Mouse (Mus musculus): ENCODE results near the gene Cox6a1. TPM values are rescaled to one million over a fixed set of nuclear protein-coding genes. Genes with fewer than 3 reads are reported as not detected.
A peak's percentile ranks its signal among the peaks of the same experiment; 100 is the strongest.

Gene Cox6a1
- polyA plus RNA-seq, 1 experiment from 2014 or later, result 2,087 TPM

- WGBS, result 17% methylated on average over 11 of the region's 11 CpGs
- peaks cover 9% of the 10 kb centered on the region for H3K36me3 ChIP-seq (ENCODE audit: control insufficient read depth, insufficient read depth)
- peak overlapping the region; percentile 65 for H3K4me3 ChIP-seq (ENCODE audit: low read depth, low read length)
- no peaks in the 10 kb centered on the region for H3K9me3 ChIP-seq (ENCODE audit: control insufficient read depth)
- peak overlapping the region; percentile 82 for H3K9ac ChIP-seq (ENCODE audit: low read depth, low read length)
- H3K4me1 ChIP-seq (replicated peaks; ENCODE audit: control insufficient read depth, insufficient read depth, low read length), result 0 out of 2 replicates have a peak, but pooled peaks cover 4% of the 10 kb centered on the region
- peak overlapping the region; percentile 72 for H3K27ac ChIP-seq (ENCODE audit: low read depth, low read length)
- peak overlapping the region; percentile 94 for H3K4me2 ChIP-seq (replicated peaks; ENCODE audit: low read depth)
- H3K27me3 ChIP-seq (replicated peaks; ENCODE audit: control insufficient read depth, insufficient read depth, low read length), result no peaks in the 10 kb centered on the region
- no peak for TF ChIP-seq CTCF (IDR thresholded peaks at IDR 0.05; ENCODE audit: low read depth)
- ATAC-seq, result peak; percentile 38
These were observed 22.4 kb downstream of the Cox6a1 start for GRCm38 (mm10) chr5:115326256-115326831.

- H3K4me1 ChIP-seq (replicated peaks; ENCODE audit: control insufficient read depth, insufficient read depth, low read length), result 0 out of 2 replicates have a peak, but pooled peaks cover 4% of the 10 kb centered on the region
- H3K27ac ChIP-seq (ENCODE audit: low read depth, low read length), result peak overlapping the region; percentile 16; the same call in 1 of the 2 replicates
These were observed 29.5 kb downstream of the Cox6a1 start for GRCm38 (mm10) chr5:115319004-115319940.

GRCm38 (mm10) chr5:115317645-115318328 lies 31.0 kb downstream of the Cox6a1 start:
- peaks cover 5% of the 10 kb centered on the region; the same call in 1 of the 2 replicates for H3K4me1 ChIP-seq (replicated peaks; ENCODE audit: control insufficient read depth, insufficient read depth, low read length)
- peak overlapping the region; percentile 38 for H3K4me2 ChIP-seq (replicated peaks; ENCODE audit: low read depth)
- no peak overlapping the region for H3K9ac ChIP-seq (ENCODE audit: low read depth, low read length)
- H3K27me3 ChIP-seq (replicated peaks; ENCODE audit: control insufficient read depth, insufficient read depth, low read length), result no peaks in the 10 kb centered on the region
- H3K27ac ChIP-seq (ENCODE audit: low read depth, low read length), result peak overlapping the region; percentile 10; the same call in 1 of the 2 replicates
- 13% methylated on average over 10 of the region's 10 CpGs for WGBS
- TF ChIP-seq CTCF (IDR thresholded peaks at IDR 0.05; ENCODE audit: low read depth), result no peak
- H3K36me3 ChIP-seq (ENCODE audit: control insufficient read depth, insufficient read depth), result no peaks in the 10 kb centered on the region
- ATAC-seq, result no peak; the same call in 1 of the 2 replicates
- H3K4me3 ChIP-seq (ENCODE audit: low read depth, low read length), result no peak overlapping the region
- no peaks in the 10 kb centered on the region for H3K9me3 ChIP-seq (ENCODE audit: control insufficient read depth)

More at GRCm38 (mm10) chr5:115319004-115319940, 29.5 kb downstream of the Cox6a1 start:
- no peaks in the 10 kb centered on the region for H3K27me3 ChIP-seq (replicated peaks; ENCODE audit: control insufficient read depth, insufficient read depth, low read length)
- peak; percentile 85 for TF ChIP-seq CTCF (IDR thresholded peaks at IDR 0.05; ENCODE audit: low read depth)
- peak overlapping the region; percentile 67 for H3K4me2 ChIP-seq (replicated peaks; ENCODE audit: low read depth)
- ATAC-seq, result peak; percentile 76
- peak overlapping the region; percentile 23 for H3K4me3 ChIP-seq (ENCODE audit: low read depth, low read length)
- WGBS, result 4% methylated on average over 21 of the region's 22 CpGs
- H3K36me3 ChIP-seq (ENCODE audit: control insufficient read depth, insufficient read depth), result no peaks in the 10 kb centered on the region
- H3K9ac ChIP-seq (ENCODE audit: low read depth, low read length), result no peak overlapping the region
- no peaks in the 10 kb centered on the region for H3K9me3 ChIP-seq (ENCODE audit: control insufficient read depth)

- TF ChIP-seq CTCF (IDR thresholded peaks at IDR 0.05; ENCODE audit: low read depth), result no peak
- Histone ChIP-seq H3K27ac (ENCODE audit: low read depth, low read length) (peak overlapping the region; percentile 10), H3K4me1 (replicated peaks; ENCODE audit: control insufficient read depth, insufficient read depth, low read length) (peaks cover 7% of the 10 kb centered on the region; the same call in 1 of the 2 replicates), H3K9ac (ENCODE audit: low read depth, low read length) (no peak overlapping the region), H3K36me3 (ENCODE audit: control insufficient read depth, insufficient read depth) (no peaks in the 10 kb centered on the region), H3K27me3 (replicated peaks; ENCODE audit: control insufficient read depth, insufficient read depth, low read length) (no peaks in the 10 kb centered on the region), H3K4me2 (replicated peaks; ENCODE audit: low read depth) (peak overlapping the region; percentile 38), H3K4me3 (ENCODE audit: low read depth, low read length) (no peak overlapping the region), H3K9me3 (ENCODE audit: control insufficient read depth) (no peaks in the 10 kb centered on the region)
- ATAC-seq, result no peak
- WGBS, result 29% methylated on average over 14 of the region's 14 CpGs
These were observed 31.7 kb downstream of the Cox6a1 start for GRCm38 (mm10) chr5:115316968-115317644.

- Histone ChIP-seq H3K4me3 (ENCODE audit: low read depth, low read length) (no peak overlapping the region), H3K9ac (ENCODE audit: low read depth, low read length) (no peak overlapping the region), H3K4me2 (replicated peaks; ENCODE audit: low read depth) (0 out of 2 replicates have a peak overlapping the region, but pooled peaks have one; percentile 7), H3K27me3 (replicated peaks; ENCODE audit: control insufficient read depth, insufficient read depth, low read length) (no peaks in the 10 kb centered on the region), H3K36me3 (ENCODE audit: control insufficient read depth, insufficient read depth) (no peaks in the 10 kb centered on the region), H3K27ac (ENCODE audit: low read depth, low read length) (no peak overlapping the region), H3K4me1 (replicated peaks; ENCODE audit: control insufficient read depth, insufficient read depth, low read length) (peaks cover 7% of the 10 kb centered on the region; the same call in 1 of the 2 replicates), H3K9me3 (ENCODE audit: control insufficient read depth) (no peaks in the 10 kb centered on the region)
- 29% methylated on average over 5 of the region's 5 CpGs for WGBS
- TF ChIP-seq CTCF (IDR thresholded peaks at IDR 0.05; ENCODE audit: low read depth), result no peak
- ATAC-seq, result no peak
These were observed 35.2 kb downstream of the Cox6a1 start for GRCm38 (mm10) chr5:115313668-115313943.

Data from intestine, postnatal 0 days (tissue).